Mouse (Mus musculus) heart, embryonic 11.5 days (tissue): ENCODE results near the gene Abhd17c. TPM values are rescaled to one million over a fixed set of nuclear protein-coding genes. Genes with fewer than 3 reads are reported as not detected.
A peak's percentile ranks its signal among the peaks of the same experiment; 100 is the strongest.

Source experiments
- ATAC-seq: fragments of 200-750 bp; cut with Nextera tagmentation; replicated peaks from 2 replicates; pipeline ENCODE4 v1.8.0; 2017; ENCODE audit warnings: moderate library complexity; ENCODE audit not compliant: insufficient number of reproducible peaks, low FRiP score, low TSS enrichment
- H3K27ac ChIP-seq: fragments of 300-500 bp; sonication (generic); 2 replicates; pipeline ENCODE4 v1.5.1; 2014; ENCODE audit warnings: mild to moderate bottlenecking, low read depth, low read length
- H3K27me3 ChIP-seq: fragments of 300-500 bp; sonication (generic); 2 replicates; pipeline ENCODE4 v1.6.1; 2014; ENCODE audit warnings: mild to moderate bottlenecking, low read length, mixed read lengths; ENCODE audit not compliant: control insufficient read depth, insufficient read depth
- H3K36me3 ChIP-seq: fragments of 300-500 bp; sonication (generic); 2 replicates; pipeline ENCODE4 v1.6.1; 2014; ENCODE audit warnings: mild to moderate bottlenecking, low read length, moderate library complexity, mixed read lengths; ENCODE audit not compliant: control insufficient read depth, insufficient read depth
- H3K4me1 ChIP-seq: fragments of 300-500 bp; sonication (generic); 2 replicates; pipeline ENCODE4 v1.6.1; 2014; ENCODE audit warnings: low read length; ENCODE audit not compliant: control insufficient read depth, insufficient read depth
- H3K4me2 ChIP-seq: fragments of 300-500 bp; sonication (generic); 2 replicates; pipeline ENCODE4 v1.6.1; 2014; ENCODE audit warnings: mild to moderate bottlenecking, moderate library complexity
- H3K4me3 ChIP-seq: fragments of 300-500 bp; sonication (generic); 2 replicates; pipeline ENCODE4 v1.5.1; 2014; ENCODE audit warnings: low read depth, low read length
- H3K9ac ChIP-seq: fragments of 300-500 bp; sonication (generic); 2 replicates; pipeline ENCODE4 v1.6.1; 2014; ENCODE audit warnings: mild to moderate bottlenecking, low read depth, low read length, moderate library complexity
- H3K9me3 ChIP-seq: fragments of 300-500 bp; sonication (generic); replicated peaks from 2 replicates; pipeline ENCODE4 v1.6.1; 2016; ENCODE audit warnings: low read length; ENCODE audit not compliant: control insufficient read depth
- WGBS: fragments of 180-500 bp; shearing (Covaris S2); extraction: QIAGEN DNeasy Blood & Tissue Kit; methylation state at CpG from one replicate; pipeline ENCODE4 v1.1.7; 2014; ENCODE audit not compliant: insufficient replicate concordance; 5-methylcytosine and 5-hydroxymethylcytosine counted together
- polyA plus RNA-seq: library from polyadenylated mRNA; unstranded; fragments of >200 nt; fragmentation: Nextera tagmentation; extraction: Ambion mirVana; gene quantifications from 2 replicates; pipeline ENCODE4 v1.2.1, GENCODE M21; 2014

Abhd17c gene
- polyA plus RNA-seq, 1 experiment from 2014 or later = 42.5 TPM

DNA sequence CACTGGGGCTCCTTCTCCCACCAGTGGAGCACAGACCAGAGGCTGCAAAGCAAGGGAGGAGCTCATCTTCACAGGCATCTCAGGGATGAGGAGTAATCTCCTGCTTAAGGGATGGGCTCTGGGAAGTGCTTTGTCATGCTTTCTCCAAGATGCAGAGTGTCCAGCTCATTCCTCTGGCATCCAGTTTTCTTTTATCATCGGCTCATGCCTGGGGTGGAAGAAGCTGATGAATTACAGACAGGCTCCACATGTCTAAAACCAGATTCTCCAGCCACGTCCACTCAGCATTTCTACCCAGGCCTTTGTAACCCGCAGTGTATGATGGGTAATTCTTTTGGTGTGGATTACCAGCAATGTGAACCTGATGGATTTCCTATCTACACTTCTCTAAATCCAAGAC lies 63.5 kb downstream of the Abhd17c start:
- Histone ChIP-seq H3K4me2 (no peak overlapping the region), H3K4me3 (no peak overlapping the region), H3K27ac (no peak overlapping the region), H3K9me3 (no peaks in the 10 kb centered on the region), H3K36me3 (no peaks in the 10 kb centered on the region), H3K9ac (no peak overlapping the region), H3K4me1 (peaks cover 5% of the 10 kb centered on the region; the same call in 1 of the 2 replicates), H3K27me3 (peaks cover 39% of the 10 kb centered on the region)
- 69% methylated on average over 3 of the region's 3 CpGs for WGBS
- ATAC-seq = no peak

GRCm38 (mm10) chr7:84086039-84086829 lies 65.5 kb downstream of the Abhd17c start, which contains the start of gene Cemip:
Gene Cemip, minus strand, starts transcription at chr7:84086502.
- no peak within 1 kb of the TSS for H3K27ac ChIP-seq
- peak within 1 kb of the TSS; percentile 46 for H3K4me3 ChIP-seq
- H3K27me3 ChIP-seq = peaks cover 39% of the 10 kb centered on the region
- ATAC-seq = peak; percentile 57
- peak within 1 kb of the TSS; percentile 81 for H3K4me2 ChIP-seq
- no peaks in the 10 kb centered on the region for H3K36me3 ChIP-seq
- 1% methylated on average over 54 of the region's 54 CpGs for WGBS
- no peaks in the 10 kb centered on the region for H3K9me3 ChIP-seq
- H3K9ac ChIP-seq = no peak within 1 kb of the TSS
- peaks cover 5% of the 10 kb centered on the region; the same call in 1 of the 2 replicates for H3K4me1 ChIP-seq

DNA sequence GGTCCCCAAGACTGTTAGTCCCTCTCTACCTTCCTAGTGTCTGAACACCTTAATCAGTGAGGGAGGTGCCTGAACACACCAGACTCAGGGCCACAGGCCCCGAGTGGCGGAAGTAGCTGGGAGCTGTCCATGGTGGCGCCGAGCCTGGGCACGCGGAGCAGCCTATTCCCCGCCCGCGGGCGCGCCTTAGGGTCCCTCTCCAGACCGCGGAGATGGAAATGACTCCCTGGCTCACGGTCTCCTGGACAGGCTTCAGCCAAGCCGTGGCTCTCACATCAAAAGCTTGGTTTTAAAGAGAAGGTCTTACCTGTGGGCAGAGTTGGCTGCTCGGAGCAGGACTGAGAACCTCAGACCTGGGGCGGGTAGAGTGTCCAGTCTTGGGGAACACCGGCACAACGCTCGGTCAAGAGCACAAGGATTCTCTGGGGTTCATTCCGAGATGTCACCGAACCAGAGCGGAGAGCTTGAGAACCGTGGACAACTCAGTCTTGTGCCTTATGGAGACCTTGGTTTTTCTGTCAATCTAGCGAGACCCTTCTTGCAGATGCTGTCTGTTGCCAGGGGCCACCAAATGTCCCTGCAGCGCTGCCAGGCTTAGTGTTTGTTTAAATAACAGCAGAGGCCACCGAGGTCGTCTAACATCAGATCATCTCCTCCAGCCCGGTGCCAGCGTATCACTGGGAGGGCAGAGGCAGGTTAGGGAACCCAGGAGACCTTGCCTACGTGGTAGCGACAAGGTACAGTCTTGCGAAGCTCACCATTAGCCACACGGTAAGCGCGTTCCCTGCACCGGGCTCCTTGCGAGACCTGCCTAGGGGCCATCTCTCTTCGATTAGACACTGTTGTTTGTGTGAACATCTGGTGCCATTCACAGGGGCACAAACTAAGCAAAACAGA lies 66.4 kb downstream of the Abhd17c start:
- H3K4me1 ChIP-seq = peaks cover 5% of the 10 kb centered on the region; the same call in 1 of the 2 replicates
- H3K9me3 ChIP-seq = no peaks in the 10 kb centered on the region
- H3K9ac ChIP-seq = no peak overlapping the region
- no peaks in the 10 kb centered on the region for H3K36me3 ChIP-seq
- 4% methylated on average over 39 of the region's 39 CpGs for WGBS
- H3K27ac ChIP-seq = no peak overlapping the region
- ATAC-seq = no peak
- peaks cover 39% of the 10 kb centered on the region for H3K27me3 ChIP-seq
- peak overlapping the region; percentile 46 for H3K4me3 ChIP-seq
- H3K4me2 ChIP-seq = peak overlapping the region; percentile 81

DNA sequence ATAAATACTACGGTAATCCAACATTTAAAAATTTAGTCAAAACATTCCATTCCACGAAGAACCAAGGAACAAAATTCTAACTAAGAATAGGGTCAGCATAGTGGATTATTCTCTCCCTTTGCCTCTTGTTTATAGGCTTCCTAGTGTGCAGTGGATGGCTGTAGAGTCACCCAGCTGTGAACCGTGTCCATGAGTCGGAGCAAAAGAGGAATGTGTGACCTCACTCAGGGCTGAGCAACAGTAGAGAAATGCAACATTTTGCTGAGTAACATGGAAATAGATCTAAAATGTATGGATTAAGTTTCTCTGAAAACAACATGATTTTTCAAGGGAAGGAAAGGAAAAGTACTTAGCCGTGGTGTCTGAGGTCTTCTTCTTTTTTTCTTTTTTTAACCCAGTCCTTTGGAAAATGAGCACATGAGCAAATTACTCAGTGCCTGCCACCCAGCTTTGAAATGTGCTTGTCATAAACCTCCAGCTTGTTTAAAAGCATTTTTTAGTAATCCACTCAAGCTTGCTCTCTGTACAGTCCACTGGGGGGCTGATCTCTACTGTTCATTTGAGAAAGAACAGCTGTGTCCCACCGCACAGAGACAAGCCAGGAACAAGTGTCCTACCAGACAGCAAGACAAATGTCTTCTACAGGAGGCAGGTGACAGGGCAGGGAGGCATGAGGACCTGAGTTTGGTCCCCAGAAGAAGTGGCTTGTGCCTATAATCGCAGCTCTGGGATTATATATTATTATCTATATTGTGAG lies 74.3 kb downstream of the Abhd17c start:
- WGBS = 76% methylated on average over 7 of the region's 7 CpGs
- Histone ChIP-seq H3K36me3 (no peaks in the 10 kb centered on the region), H3K4me1 (no peaks in the 10 kb centered on the region), H3K27ac (no peak overlapping the region), H3K4me2 (no peak overlapping the region), H3K4me3 (no peak overlapping the region), H3K9me3 (no peaks in the 10 kb centered on the region), H3K9ac (no peak overlapping the region), H3K27me3 (peaks cover 2% of the 10 kb centered on the region; the same call in 1 of the 2 replicates)
- no peak for ATAC-seq

- Histone ChIP-seq H3K9me3 (no peaks in the 10 kb centered on the region), H3K9ac (no peak overlapping the region), H3K4me3 (no peak overlapping the region), H3K27me3 (peaks cover 2% of the 10 kb centered on the region; the same call in 1 of the 2 replicates), H3K27ac (no peak overlapping the region), H3K4me2 (no peak overlapping the region), H3K36me3 (no peaks in the 10 kb centered on the region), H3K4me1 (no peaks in the 10 kb centered on the region)
- no peak for ATAC-seq
- 39% methylated on average over 8 of the region's 8 CpGs for WGBS
Observed at GRCm38 (mm10) chr7:84074266-84074665, 77.4 kb downstream of the Abhd17c start.

DNA sequence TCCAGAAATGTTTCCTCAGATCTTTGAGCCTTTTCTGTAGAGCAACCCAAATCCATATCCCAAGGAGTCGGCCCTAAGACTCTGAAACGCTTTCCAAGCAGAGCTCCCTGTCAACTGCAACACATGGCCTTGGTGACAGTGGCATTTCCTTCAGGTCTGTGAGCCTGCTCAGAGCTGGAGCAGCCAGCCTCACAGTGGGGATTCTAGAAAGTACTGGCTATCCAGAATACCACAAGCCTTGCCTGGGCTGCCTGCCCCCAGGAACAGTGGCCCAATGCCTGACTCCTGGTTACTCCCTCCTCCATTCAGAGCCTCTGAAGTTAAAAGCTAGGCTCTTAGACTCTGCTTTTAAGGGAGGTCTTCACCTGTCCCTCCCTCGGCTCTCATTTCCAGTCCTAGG lies 77.8 kb downstream of the Abhd17c start:
- ATAC-seq = no peak
- H3K36me3 ChIP-seq = no peaks in the 10 kb centered on the region
- no peak overlapping the region for H3K4me3 ChIP-seq
- no peak overlapping the region for H3K9ac ChIP-seq
- H3K4me1 ChIP-seq = no peaks in the 10 kb centered on the region
- no peaks in the 10 kb centered on the region for H3K9me3 ChIP-seq
- H3K27me3 ChIP-seq = peaks cover 2% of the 10 kb centered on the region; the same call in 1 of the 2 replicates
- no peak overlapping the region for H3K4me2 ChIP-seq
- H3K27ac ChIP-seq = no peak overlapping the region
- WGBS = 62% methylated on average over 3 of the region's 3 CpGs

- 73% methylated on average over 5 of the region's 5 CpGs for WGBS
- Histone ChIP-seq H3K27me3 (no peaks in the 10 kb centered on the region), H3K4me1 (no peaks in the 10 kb centered on the region), H3K36me3 (no peaks in the 10 kb centered on the region), H3K4me2 (no peak overlapping the region), H3K4me3 (no peak overlapping the region), H3K9ac (no peak overlapping the region), H3K9me3 (no peaks in the 10 kb centered on the region), H3K27ac (no peak overlapping the region)
- ATAC-seq = no peak
Observed at GRCm38 (mm10) chr7:84068931-84069330, 82.8 kb downstream of the Abhd17c start.

- H3K4me2 ChIP-seq = no peak overlapping the region
- no peak for ATAC-seq
- WGBS = 86% methylated on average over 7 of the region's 7 CpGs
- H3K27me3 ChIP-seq = no peaks in the 10 kb centered on the region
- no peaks in the 10 kb centered on the region for H3K9me3 ChIP-seq
- H3K36me3 ChIP-seq = no peaks in the 10 kb centered on the region
- H3K4me1 ChIP-seq = no peaks in the 10 kb centered on the region
- no peak overlapping the region for H3K4me3 ChIP-seq
- no peak overlapping the region for H3K27ac ChIP-seq
- H3K9ac ChIP-seq = no peak overlapping the region
Observed at GRCm38 (mm10) chr7:84059799-84060198, 91.9 kb downstream of the Abhd17c start.
